Mouse (Mus musculus): Measurements from ENCODE around the gene Rasal1. TPM values are rescaled to one million over a fixed set of nuclear protein-coding genes. Genes with fewer than 3 reads are reported as not detected.

The Rasal1 gene
- polyA plus RNA-seq, 1 experiment from 2014 or later = 0.58 TPM

- H3K9me3 ChIP-seq (replicated peaks) = no peaks in the 10 kb centered on the region
- H3K4me3 ChIP-seq (replicated peaks) = no peak overlapping the region
- no peak overlapping the region for H3K9ac ChIP-seq
- H3K4me1 ChIP-seq = peaks cover 28% of the 10 kb centered on the region
- no peaks in the 10 kb centered on the region for H3K36me3 ChIP-seq
- ATAC-seq (replicated peaks; ENCODE audit: low FRiP score) = no peak
- H3K27me3 ChIP-seq = peaks cover 45% of the 10 kb centered on the region
- no peak overlapping the region for H3K4me2 ChIP-seq
- WGBS = 59% methylated on average over 6 of the region's 6 CpGs
- H3K27ac ChIP-seq = no peak overlapping the region
Measured at GRCm38 (mm10) chr5:120645851-120646250, 2.8 kb upstream of the Rasal1 start.

DNA sequence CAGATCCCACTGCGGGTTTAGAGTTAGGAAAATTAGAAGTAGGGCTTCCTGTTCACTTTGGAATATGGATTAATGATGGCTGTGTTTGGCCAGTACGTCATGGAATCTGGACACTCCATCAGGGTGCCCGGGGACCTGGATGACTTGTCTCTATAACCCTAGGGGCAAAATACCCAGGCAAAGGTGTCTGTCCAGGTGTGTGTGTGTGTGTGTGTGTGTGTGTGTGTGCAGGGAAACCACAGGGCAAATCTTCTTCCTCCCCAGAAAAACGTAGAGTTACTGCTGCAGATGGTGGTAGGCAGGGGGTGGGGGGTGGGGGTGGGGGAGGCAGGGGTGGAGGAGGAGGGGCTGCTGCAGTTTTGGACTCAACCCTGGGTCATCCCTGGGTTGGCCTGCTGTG, 1.3 kb upstream of the Rasal1 start:
- H3K4me1 ChIP-seq = peaks cover 28% of the 10 kb centered on the region
- H3K27me3 ChIP-seq = peaks cover 56% of the 10 kb centered on the region
- 61% methylated on average over 4 of the region's 4 CpGs for WGBS
- no peak overlapping the region for H3K9ac ChIP-seq
- H3K27ac ChIP-seq = no peak overlapping the region
- no peak for ATAC-seq (replicated peaks; ENCODE audit: low FRiP score)
- H3K4me2 ChIP-seq = no peak overlapping the region
- no peaks in the 10 kb centered on the region for H3K9me3 ChIP-seq (replicated peaks)
- H3K36me3 ChIP-seq = no peaks in the 10 kb centered on the region
- H3K4me3 ChIP-seq (replicated peaks) = no peak overlapping the region

DNA sequence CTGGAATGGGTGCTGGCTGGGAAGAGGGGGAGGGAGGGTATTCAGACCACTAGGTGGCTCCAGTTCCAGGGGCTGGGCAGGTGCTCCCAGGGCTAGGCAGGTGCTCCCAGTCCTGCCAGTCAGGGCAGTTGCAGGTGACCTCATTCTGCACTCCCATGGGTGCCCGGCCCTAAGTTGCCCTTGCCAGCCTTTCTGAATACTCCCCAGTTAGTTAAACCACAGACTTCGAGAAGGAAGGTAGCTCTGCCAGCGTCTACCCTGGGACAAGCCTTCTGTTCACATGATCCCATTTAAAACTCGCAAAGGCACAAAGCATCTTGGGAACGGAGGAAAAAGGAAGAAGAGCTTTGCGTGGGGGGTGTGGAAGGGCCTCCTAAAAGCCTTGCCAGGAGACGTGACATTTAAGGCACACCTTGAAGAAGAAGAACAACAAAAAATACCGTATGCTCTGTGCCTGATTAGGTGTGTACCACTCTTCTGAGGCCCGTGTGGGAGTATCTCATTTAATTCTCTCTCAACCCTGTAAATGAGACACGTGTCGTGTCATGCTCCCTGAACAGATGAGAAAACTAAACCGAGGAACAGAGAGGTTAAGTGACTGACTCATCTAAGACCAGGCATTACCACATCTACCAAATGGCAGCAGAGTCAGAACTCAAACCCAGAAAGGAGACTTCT, 659 bp upstream of the Rasal1 start:
- ATAC-seq (replicated peaks; ENCODE audit: low FRiP score) = no peak
- Histone ChIP-seq H3K36me3 (no peaks in the 10 kb centered on the region), H3K27ac (no peak overlapping the region), H3K9me3 (replicated peaks) (no peaks in the 10 kb centered on the region), H3K27me3 (peaks cover 62% of the 10 kb centered on the region), H3K9ac (no peak overlapping the region), H3K4me2 (peak overlapping the region; percentile 61), H3K4me1 (peaks cover 28% of the 10 kb centered on the region), H3K4me3 (replicated peaks) (peak overlapping the region; percentile 34; the same call in 1 of the 2 replicates)
- 23% methylated on average over 12 of the region's 12 CpGs for WGBS

DNA sequence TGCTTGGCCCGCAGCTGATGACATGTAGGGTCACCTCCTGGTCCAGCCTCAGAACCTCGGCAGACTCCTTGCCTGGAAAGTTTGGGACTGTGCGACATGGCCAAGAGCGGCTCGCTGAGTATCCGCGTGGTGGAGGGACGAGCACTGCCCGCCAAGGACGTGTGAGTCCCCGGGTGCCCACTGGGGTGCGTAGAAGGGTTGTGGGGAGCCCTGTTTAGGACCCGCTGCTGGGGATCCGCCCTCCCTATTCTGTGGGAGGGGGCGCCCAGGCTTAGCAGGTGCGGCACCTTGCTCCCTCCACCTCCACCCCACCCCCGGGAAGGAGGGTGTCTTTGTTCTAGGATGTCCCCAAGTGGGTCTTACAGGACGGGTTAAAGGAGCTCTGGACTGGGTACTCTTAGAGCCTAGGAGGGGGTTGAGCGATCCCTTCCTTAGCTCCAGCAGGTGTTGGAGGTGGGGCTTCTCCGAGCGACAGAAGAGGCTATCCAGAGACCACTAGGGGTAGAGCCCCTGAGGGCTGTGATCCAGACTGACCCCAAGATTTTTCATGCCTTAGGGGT, 842 bp downstream of the Rasal1 start:
- Histone ChIP-seq H3K36me3 (no peaks in the 10 kb centered on the region), H3K27me3 (peaks cover 62% of the 10 kb centered on the region), H3K9ac (peak overlapping the region; percentile 33; the same call in 1 of the 2 replicates), H3K4me3 (replicated peaks) (peak overlapping the region; percentile 34), H3K27ac (no peak overlapping the region), H3K4me1 (peaks cover 20% of the 10 kb centered on the region), H3K9me3 (replicated peaks) (no peaks in the 10 kb centered on the region), H3K4me2 (peak overlapping the region; percentile 61)
- WGBS = 3% methylated on average over 21 of the region's 21 CpGs
- ATAC-seq (replicated peaks; ENCODE audit: low FRiP score) = peak; percentile 61

- H3K9ac ChIP-seq = no peak overlapping the region
- no peaks in the 10 kb centered on the region for H3K36me3 ChIP-seq
- 23% methylated on average over 13 of the region's 13 CpGs for WGBS
- no peak overlapping the region for H3K4me3 ChIP-seq (replicated peaks)
- peaks cover 62% of the 10 kb centered on the region for H3K27me3 ChIP-seq
- H3K4me1 ChIP-seq = peaks cover 20% of the 10 kb centered on the region
- no peak for ATAC-seq (replicated peaks; ENCODE audit: low FRiP score)
- H3K27ac ChIP-seq = no peak overlapping the region
- H3K9me3 ChIP-seq (replicated peaks) = no peaks in the 10 kb centered on the region
- no peak overlapping the region for H3K4me2 ChIP-seq
Measured at GRCm38 (mm10) chr5:120649938-120650337, 1.3 kb downstream of the Rasal1 start.

- Histone ChIP-seq H3K4me3 (replicated peaks) (no peak overlapping the region), H3K36me3 (no peaks in the 10 kb centered on the region), H3K27ac (no peak overlapping the region), H3K27me3 (peaks cover 61% of the 10 kb centered on the region), H3K4me2 (no peak overlapping the region), H3K9ac (no peak overlapping the region), H3K4me1 (peaks cover 20% of the 10 kb centered on the region), H3K9me3 (replicated peaks) (no peaks in the 10 kb centered on the region)
- 56% methylated on average over 5 of the region's 5 CpGs for WGBS
- ATAC-seq (replicated peaks; ENCODE audit: low FRiP score) = no peak
Measured at GRCm38 (mm10) chr5:120651230-120651629, 2.6 kb downstream of the Rasal1 start.

DNA sequence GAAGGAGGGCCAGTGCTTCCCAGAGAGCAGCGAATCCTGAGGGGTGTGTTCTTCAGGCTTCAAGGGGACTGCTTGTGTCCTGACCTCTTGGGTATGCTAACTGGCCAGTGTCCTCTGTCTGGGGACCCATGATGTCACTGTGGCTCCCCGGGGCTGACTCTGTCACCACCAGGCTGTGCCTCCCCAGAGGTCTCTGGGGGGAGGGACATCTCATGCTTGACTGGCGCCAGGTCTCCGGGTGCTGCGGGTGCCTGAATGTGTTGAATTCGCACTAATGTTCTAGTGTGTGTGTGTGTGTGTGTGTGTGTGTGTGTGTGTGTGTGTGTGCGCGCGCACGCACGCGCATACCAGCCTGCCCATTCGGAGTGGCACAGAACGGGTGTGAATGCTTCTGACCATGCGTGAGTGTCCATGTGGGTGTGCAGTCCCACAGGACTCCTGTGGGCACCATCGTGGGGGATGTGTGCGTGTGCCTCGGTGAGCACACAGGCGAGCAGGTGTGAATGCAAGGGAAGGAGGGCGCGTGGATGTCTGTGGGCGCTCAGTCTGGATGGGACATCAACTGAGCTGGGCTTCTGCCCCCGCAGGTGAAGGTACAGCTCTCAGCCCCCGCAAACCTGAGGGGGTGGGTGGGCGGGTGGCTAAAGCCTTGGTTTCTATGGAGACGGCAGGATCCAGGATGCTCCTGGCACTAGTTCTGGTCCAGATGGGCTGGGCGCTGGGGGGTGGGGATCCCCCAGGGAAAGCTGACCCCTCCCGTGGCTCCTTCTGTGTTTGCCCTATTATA, 4.5 kb downstream of the Rasal1 start:
- H3K4me2 ChIP-seq = no peak overlapping the region
- no peak overlapping the region for H3K4me3 ChIP-seq (replicated peaks)
- no peaks in the 10 kb centered on the region for H3K9me3 ChIP-seq (replicated peaks)
- H3K9ac ChIP-seq = no peak overlapping the region
- no peak overlapping the region for H3K27ac ChIP-seq
- no peak for ATAC-seq (replicated peaks; ENCODE audit: low FRiP score)
- peaks cover 16% of the 10 kb centered on the region for H3K4me1 ChIP-seq
- H3K36me3 ChIP-seq = no peaks in the 10 kb centered on the region
- H3K27me3 ChIP-seq = peaks cover 55% of the 10 kb centered on the region
- WGBS = 80% methylated on average over 28 of the region's 28 CpGs

- Histone ChIP-seq H3K9me3 (replicated peaks) (no peaks in the 10 kb centered on the region), H3K9ac (no peak overlapping the region), H3K4me2 (no peak overlapping the region), H3K4me3 (replicated peaks) (no peak overlapping the region), H3K36me3 (no peaks in the 10 kb centered on the region), H3K27me3 (peaks cover 50% of the 10 kb centered on the region), H3K4me1 (peaks cover 8% of the 10 kb centered on the region), H3K27ac (no peak overlapping the region)
- WGBS = 85% methylated on average over 2 of the region's 2 CpGs
- no peak for ATAC-seq (replicated peaks; ENCODE audit: low FRiP score)
Measured at GRCm38 (mm10) chr5:120653873-120654272, 5.3 kb downstream of the Rasal1 start.

GRCm38 (mm10) chr5:120656281-120656751, 7.7 kb downstream of the Rasal1 start:
- Histone ChIP-seq H3K27ac (no peak overlapping the region), H3K4me1 (no peaks in the 10 kb centered on the region), H3K9me3 (replicated peaks) (no peaks in the 10 kb centered on the region), H3K4me3 (replicated peaks) (no peak overlapping the region), H3K27me3 (peaks cover 27% of the 10 kb centered on the region), H3K36me3 (no peaks in the 10 kb centered on the region), H3K4me2 (no peak overlapping the region), H3K9ac (no peak overlapping the region)
- no peak for ATAC-seq (replicated peaks; ENCODE audit: low FRiP score)
- WGBS = 88% methylated on average over 12 of the region's 12 CpGs

- Histone ChIP-seq H3K27ac (no peak overlapping the region), H3K9me3 (replicated peaks) (no peaks in the 10 kb centered on the region), H3K27me3 (peaks cover 20% of the 10 kb centered on the region; the same call in 1 of the 2 replicates), H3K9ac (no peak overlapping the region), H3K4me2 (no peak overlapping the region), H3K4me1 (no peaks in the 10 kb centered on the region), H3K36me3 (no peaks in the 10 kb centered on the region), H3K4me3 (replicated peaks) (no peak overlapping the region)
- no peak for ATAC-seq (replicated peaks; ENCODE audit: low FRiP score)
- 55% methylated on average over 5 of the region's 5 CpGs for WGBS
Measured at GRCm38 (mm10) chr5:120660816-120661215, 12.2 kb downstream of the Rasal1 start.

DNA sequence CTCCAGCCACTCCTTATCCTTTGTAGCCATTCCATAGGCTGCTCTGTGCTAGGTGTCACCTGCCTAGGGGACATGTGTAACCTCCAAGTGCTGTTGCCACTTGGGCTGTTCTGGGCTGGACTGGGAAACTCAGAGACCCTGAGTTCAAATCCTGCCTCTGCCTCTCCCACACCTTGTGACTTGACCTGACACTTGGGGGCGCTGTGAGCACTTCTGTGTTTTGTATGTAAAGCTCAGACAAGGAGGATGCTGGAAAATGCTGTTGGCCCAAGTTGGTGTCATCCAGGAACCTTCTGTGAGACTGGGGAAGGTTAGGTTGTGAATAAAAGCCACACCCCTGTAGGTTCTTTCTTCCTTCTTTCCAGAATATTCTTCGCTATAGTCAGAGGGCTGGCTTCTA, 16.3 kb downstream of the Rasal1 start:
- Histone ChIP-seq H3K27ac (no peak overlapping the region), H3K4me2 (no peak overlapping the region), H3K4me1 (peaks cover 3% of the 10 kb centered on the region; the same call in 1 of the 2 replicates), H3K4me3 (replicated peaks) (no peak overlapping the region), H3K27me3 (peaks cover 16% of the 10 kb centered on the region; the same call in 1 of the 2 replicates), H3K9ac (no peak overlapping the region), H3K9me3 (replicated peaks) (no peaks in the 10 kb centered on the region), H3K36me3 (no peaks in the 10 kb centered on the region)
- WGBS = 64% methylated on average over 2 of the region's 2 CpGs
- no peak for ATAC-seq (replicated peaks; ENCODE audit: low FRiP score)

DNA sequence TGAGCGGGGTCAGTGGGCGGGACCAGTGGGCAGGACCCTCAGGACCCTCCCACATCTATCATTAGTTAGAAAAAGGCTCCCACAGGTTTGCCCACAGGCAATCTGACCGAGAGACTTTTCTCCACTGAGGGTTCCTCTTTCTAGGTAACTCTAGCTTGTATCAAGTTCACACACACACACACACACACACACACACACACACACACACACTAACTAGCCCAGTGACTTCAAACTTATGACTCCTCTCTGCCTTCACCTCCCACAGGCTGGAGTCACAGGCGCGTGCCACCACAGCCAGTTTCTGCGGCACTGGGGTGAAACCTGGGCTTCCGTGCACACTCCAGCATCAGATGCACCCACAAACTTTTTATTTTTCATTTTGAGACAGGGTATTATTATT, 20.1 kb downstream of the Rasal1 start:
- no peaks in the 10 kb centered on the region for H3K9me3 ChIP-seq (replicated peaks)
- no peak for ATAC-seq (replicated peaks; ENCODE audit: low FRiP score)
- no peak overlapping the region for H3K4me2 ChIP-seq
- H3K27me3 ChIP-seq = peaks cover 17% of the 10 kb centered on the region; the same call in 1 of the 2 replicates
- H3K4me3 ChIP-seq (replicated peaks) = no peak overlapping the region
- 70% methylated on average over 7 of the region's 7 CpGs for WGBS
- no peak overlapping the region for H3K27ac ChIP-seq
- H3K4me1 ChIP-seq = peaks cover 3% of the 10 kb centered on the region; the same call in 1 of the 2 replicates
- no peak overlapping the region for H3K9ac ChIP-seq
- no peaks in the 10 kb centered on the region for H3K36me3 ChIP-seq

Measured in kidney, embryonic 15.5 days (tissue).